Mouse (Mus musculus) Patski (cell line): ENCODE measurements at regions not wholly inside any gene's neighbourhood (a gene's known extent, or its start where the extent isn't known, plus 50 kb on each side); places are given as distances from the start of the nearest gene placed in this dataset.

ENCODE experiments used
- ATAC-seq: fragments of 100-300 bp; one replicate; pipeline ENCODE4 v1.8.0; 2021
- CTCF ChIA-PET: fragments of 350-600 bp; sonication (Branson Sonifier 250); formaldehyde crosslinking; loops from one replicate; lab custom pipeline; 2022; ENCODE audit warnings: inconsistent platforms; lab: Charles Lee
- POLR2A ChIA-PET: fragments of 350-600 bp; sonication (Branson Sonifier 250); formaldehyde crosslinking; loops from one replicate; lab custom pipeline; 2022; ENCODE audit warnings: antibody characterized with exemption, inconsistent platforms; lab: Charles Lee
- DNase-seq: peaks from one replicate; pipeline ENCODE4 v3.0.0-alpha.2; 2011; ENCODE audit warnings: low read depth, low spot score
- H3K27me3 ChIP-seq: fragments of 371-371 bp; one replicate; pipeline ENCODE4 v1.5.1; 2021
- CTCF ChIP-seq: fragments of 100-300 bp; IDR thresholded peaks from one replicate; pipeline ENCODE4 v1.5.1; 2021
- in situ Hi-C: fragments of 300-500 bp; cut with MboI; formaldehyde crosslinking; loops from 3 replicates; pipeline ENCODE4 v1.11.1; 2018; ENCODE audit warnings: low pct_unique_long_range_greater_than_20kb, mixed read lengths

DNA sequence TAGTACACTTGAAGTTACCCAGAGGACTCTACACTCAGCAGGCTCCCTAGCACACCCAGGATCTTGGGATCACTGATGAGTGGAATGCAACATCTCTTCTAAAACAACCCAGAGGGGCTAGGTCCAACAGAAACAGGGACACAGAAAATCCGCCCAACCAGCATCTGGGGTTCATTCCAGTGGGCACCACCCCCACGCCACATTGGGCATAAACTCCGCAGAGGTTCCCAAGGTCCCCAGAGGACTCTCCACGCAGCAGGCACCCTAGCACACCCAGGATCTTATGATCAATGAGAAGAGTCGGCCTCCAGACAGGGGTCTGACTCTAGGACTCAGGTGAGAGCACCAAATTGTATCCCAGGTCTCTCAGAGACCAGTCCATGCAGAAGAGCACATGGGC is 1236.9 kb upstream of the B3galt2 start:
- H3K27me3 ChIP-seq, result no peaks in the 10 kb centered on the region
- no peak for ATAC-seq
- in situ Hi-C loops, result no loop called here
- CTCF ChIA-PET, result no interaction called here
- DNase-seq, result no peak
- POLR2A ChIA-PET, result no interaction called here
- TF ChIP-seq CTCF, result no peak

DNA sequence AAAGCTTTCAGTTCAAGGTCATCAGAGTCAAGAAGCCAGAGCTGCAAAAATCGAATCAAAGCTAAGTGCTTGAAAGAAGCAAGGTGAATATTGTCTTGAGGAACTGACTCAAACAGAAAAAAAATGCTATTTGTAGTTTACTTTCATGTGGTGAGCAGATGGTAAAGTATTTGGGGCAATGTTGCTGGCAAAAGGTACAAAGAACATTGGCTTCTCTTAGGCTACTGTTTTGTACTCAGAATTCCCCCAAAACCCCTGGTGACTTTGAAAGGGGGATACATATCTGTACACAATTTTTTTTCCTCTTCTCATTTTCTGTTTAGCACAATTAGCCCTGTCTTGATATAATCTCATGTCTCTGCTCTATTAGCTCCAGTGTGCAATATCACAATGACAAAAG is 1217.8 kb upstream of the B3galt2 start:
- H3K27me3 ChIP-seq, result no peaks in the 10 kb centered on the region
- CTCF ChIA-PET, result no interaction called here
- in situ Hi-C loops, result no loop called here
- no peak for TF ChIP-seq CTCF
- no peak for DNase-seq
- POLR2A ChIA-PET, result no interaction called here
- ATAC-seq, result no peak

DNA sequence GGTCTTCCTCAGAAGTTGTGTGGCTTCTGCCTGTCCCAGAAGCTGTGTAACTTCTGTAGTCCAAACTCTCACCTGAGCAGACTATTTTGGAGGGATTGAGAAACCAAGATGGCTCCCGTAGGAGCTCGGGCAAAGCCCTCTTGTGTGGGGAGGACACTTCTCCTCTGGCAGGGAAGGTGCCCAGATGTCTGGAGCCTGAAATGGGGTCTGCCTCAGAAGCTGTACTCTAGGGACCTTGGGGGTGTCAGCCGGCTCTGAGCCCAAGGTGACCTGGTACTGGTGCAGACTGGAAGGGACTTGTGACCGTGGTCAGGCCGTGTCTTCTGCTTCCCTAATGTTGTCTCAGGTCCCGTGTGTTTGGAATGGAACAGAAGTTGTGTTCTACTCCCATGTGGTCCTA is 1207.2 kb upstream of the B3galt2 start:
- DNase-seq, result no peak
- TF ChIP-seq CTCF, result no peak
- no peak for ATAC-seq
- in situ Hi-C loops, result no loop called here
- no peaks in the 10 kb centered on the region for H3K27me3 ChIP-seq
- POLR2A ChIA-PET, result no interaction called here
- CTCF ChIA-PET, result no interaction called here

DNA sequence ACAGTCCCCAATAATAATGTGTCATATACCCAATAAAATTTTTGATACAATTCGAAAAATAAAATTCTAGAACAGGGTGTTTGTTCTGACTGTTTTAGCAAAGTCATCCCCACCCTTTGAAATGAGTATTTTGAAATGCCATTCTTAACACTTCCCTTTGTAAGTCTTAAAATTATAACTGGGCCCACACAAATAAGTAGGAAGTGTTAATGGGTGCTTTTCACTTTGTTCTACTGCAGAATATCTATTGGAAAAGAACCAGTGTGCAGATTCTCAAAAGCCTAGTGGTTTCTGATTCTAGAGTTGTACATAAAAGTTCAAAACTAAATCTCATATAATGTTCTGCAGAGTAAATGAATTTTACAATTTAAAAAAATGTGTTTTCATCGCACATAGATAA is 1198.9 kb upstream of the B3galt2 start:
- CTCF ChIA-PET, result no interaction called here
- no peaks in the 10 kb centered on the region for H3K27me3 ChIP-seq
- POLR2A ChIA-PET, result no interaction called here
- DNase-seq (no peak), ATAC-seq (no peak)
- in situ Hi-C loops, result no loop called here
- TF ChIP-seq CTCF, result no peak

DNA sequence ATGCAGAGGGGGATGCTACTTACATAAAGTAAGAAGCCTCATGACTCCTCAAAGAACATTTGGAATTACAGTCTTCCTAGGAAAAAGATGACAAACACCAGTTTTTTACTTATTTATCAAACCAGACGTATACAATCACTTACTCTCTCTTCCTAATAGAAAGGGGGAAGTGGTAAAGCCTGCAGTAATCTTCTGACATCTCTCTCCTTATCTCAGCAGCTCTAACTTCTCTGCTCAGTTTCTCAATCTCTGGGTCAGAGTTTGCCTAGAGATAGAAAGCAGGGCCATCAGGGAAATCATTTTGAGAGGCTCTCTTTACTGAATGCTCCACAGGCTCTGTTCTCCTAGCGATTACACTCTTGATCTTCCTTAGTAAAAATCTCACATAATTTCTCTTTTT is 1172.2 kb upstream of the B3galt2 start:
- POLR2A ChIA-PET, result no interaction called here
- no peaks in the 10 kb centered on the region for H3K27me3 ChIP-seq
- DNase-seq (no peak), ATAC-seq (no peak)
- CTCF ChIA-PET, result no interaction called here
- in situ Hi-C loops, result no loop called here
- no peak for TF ChIP-seq CTCF

DNA sequence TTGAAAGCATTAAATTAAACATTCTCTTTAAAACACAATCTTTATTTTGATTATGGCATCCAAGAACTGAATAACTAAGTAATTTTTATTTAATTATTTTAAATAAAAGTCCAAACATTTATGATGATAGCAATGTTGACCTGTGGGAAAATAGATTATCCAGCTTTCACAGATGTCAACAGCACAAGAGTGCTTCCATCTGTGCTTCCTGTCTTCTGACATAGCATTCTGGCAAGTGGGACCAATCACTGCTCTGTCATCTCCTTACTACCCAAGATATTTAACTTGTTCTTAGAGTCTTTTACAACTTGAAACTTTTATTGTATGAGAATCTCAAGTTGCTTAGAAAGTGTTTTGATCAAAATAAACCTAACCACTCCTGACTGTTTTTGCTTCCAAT is 1170.3 kb upstream of the B3galt2 start:
- DNase-seq (no peak), ATAC-seq (no peak)
- in situ Hi-C loops, result no loop called here
- POLR2A ChIA-PET, result interaction anchor here (0.7 kb wide), 1 partner anchor 60 kb away, joined by 3 read pairs; no protein-coding TSS in a partner anchor
- CTCF ChIA-PET, result no interaction called here
- H3K27me3 ChIP-seq, result no peaks in the 10 kb centered on the region
- no peak for TF ChIP-seq CTCF
